Mouse (Mus musculus) gastrocnemius, postnatal 10 days (tissue): ENCODE measurements around the gene Gm2075. TPM values are rescaled to one million over a fixed set of nuclear protein-coding genes. Genes with fewer than 3 reads are reported as not detected.
"Not testable (repeated sequence)": the region's sequence is repeated elsewhere in the genome, so short reads cannot be mapped to it uniquely, and the experiment has no call there.

Experiments
- DNase-seq: peaks from one replicate; pipeline ENCODE4 v3.0.0; 2021; ENCODE audit warnings: mixed read lengths
- long read RNA-seq, 2 experiments: library from polyadenylated mRNA; stranded (forward); transcript quantifications; one replicate each; pipeline ENCODE4 v2.0.0; 2021
- total RNA-seq, 2 experiments: library from RNA; stranded (reverse); gene quantifications; 2 replicates each; pipeline ENCODE4 v1.2.3; 2021

The Gm2075 gene
- not detected for total RNA-seq
- long read RNA-seq, experiment 1, result 0 reads
- long read RNA-seq, experiment 2, result 0 reads

GRCm38 (mm10) chr12:88011548-88011947 is at the start of gene Gm2075:
Gene Gm2075, plus strand, starts transcription at chr12:88011848.
- not testable (repeated sequence) for DNase-seq

- DNase-seq, result not testable (repeated sequence)
These were observed 27.6 kb upstream of the Gm2075 start for GRCm38 (mm10) chr12:87984000-87984399.

- not testable (repeated sequence) for DNase-seq
These were observed 7.5 kb upstream of the Gm2075 start for GRCm38 (mm10) chr12:88004118-88004517.

- not testable (repeated sequence) for DNase-seq
These were observed 7.0 kb downstream of the Gm2075 start, which contains the start of gene Gm6803 for GRCm38 (mm10) chr12:88018671-88019070. Gene Gm6803, minus strand, starts transcription at chr12:88018771.

- not testable (repeated sequence) for DNase-seq
These were observed 15.1 kb downstream of the Gm2075 start, which contains the start of gene Gm2056 for GRCm38 (mm10) chr12:88026704-88027103. Gene Gm2056, plus strand, starts transcription at chr12:88027004.

GRCm38 (mm10) chr12:88032250-88032649 is 20.6 kb downstream of the Gm2075 start:
- DNase-seq, result not testable (repeated sequence)

- not testable (repeated sequence) for DNase-seq
These were observed 27.4 kb downstream of the Gm2075 start for GRCm38 (mm10) chr12:88039062-88039461.

GRCm38 (mm10) chr12:88039703-88040102 is 28.1 kb downstream of the Gm2075 start:
- not testable (repeated sequence) for DNase-seq

GRCm38 (mm10) chr12:88045226-88045625 is 33.6 kb downstream of the Gm2075 start:
- DNase-seq, result not testable (repeated sequence)

Other genes starting within 250 kb of the Gm2075 start
- not detected for gene Gm21319, start 236.1 kb upstream of the Gm2075 start, total RNA-seq
- not detected for gene Gm21936, start 216.3 kb upstream of the Gm2075 start, total RNA-seq
- not detected for gene BB287469, start 195.3 kb upstream of the Gm2075 start, total RNA-seq
- not detected for gene Gm2001, start 169.5 kb upstream of the Gm2075 start, total RNA-seq
- gene Gm2016, start 137.8 kb upstream of the Gm2075 start, total RNA-seq, result not detected
- gene Gm2022, start 116.5 kb upstream of the Gm2075 start, total RNA-seq, result not detected
- not detected for gene Gm2035, start 92.0 kb upstream of the Gm2075 start, total RNA-seq
- not detected for gene Gm2042, start 57.8 kb upstream of the Gm2075 start, total RNA-seq
- gene Gm6803, start 6.9 kb downstream of the Gm2075 start, total RNA-seq, result not detected
- gene Gm2056, start 15.2 kb downstream of the Gm2075 start, total RNA-seq, result not detected
- gene Gm16368, start 71.8 kb downstream of the Gm2075 start, total RNA-seq, result not detected
- not detected for gene Gm10436, start 170.3 kb downstream of the Gm2075 start, total RNA-seq
- gene Gm8332, start 238.3 kb downstream of the Gm2075 start, total RNA-seq, result not detected